Mouse (Mus musculus) liver, postnatal 0 days (tissue): ENCODE data around the gene Scube3. TPM values are rescaled to one million over a fixed set of nuclear protein-coding genes. Genes with fewer than 3 reads are reported as not detected.

ENCODE experiments used
- ATAC-seq: fragments of 200-750 bp; cut with Nextera tagmentation; 2 replicates; pipeline ENCODE4 v1.8.0; 2017; ENCODE audit warnings: mild to moderate bottlenecking, moderate library complexity
- DNase-seq: peaks from one replicate; pipeline ENCODE4 v3.0.0-alpha.2; 2016
- H3K27ac ChIP-seq: fragments of 300-500 bp; sonication (generic); 2 replicates; pipeline ENCODE4 v1.5.1; 2014; ENCODE audit warnings: antibody characterized with exemption, moderate library complexity, mild to moderate bottlenecking, low read depth
- H3K27me3 ChIP-seq: fragments of 300-500 bp; sonication (generic); 2 replicates; pipeline ENCODE4 v1.6.1; 2014; ENCODE audit warnings: low read length, control low read depth, mixed read lengths; ENCODE audit not compliant: insufficient read depth
- H3K36me3 ChIP-seq: fragments of 300-500 bp; sonication (generic); replicated peaks from 2 replicates; pipeline ENCODE4 v1.6.1; 2014; ENCODE audit warnings: mild to moderate bottlenecking, control low read depth, low read length, moderate library complexity, mixed read lengths; ENCODE audit not compliant: insufficient read depth
- H3K4me1 ChIP-seq: fragments of 300-500 bp; sonication (generic); 2 replicates; pipeline ENCODE4 v1.6.1; 2014; ENCODE audit warnings: antibody characterized with exemption, mild to moderate bottlenecking, control low read depth; ENCODE audit not compliant: insufficient read depth
- H3K4me2 ChIP-seq: fragments of 300-500 bp; sonication (generic); 2 replicates; pipeline ENCODE4 v1.6.1; 2014; ENCODE audit warnings: low read depth, mild to moderate bottlenecking, low read length, moderate library complexity, mixed read lengths
- H3K4me3 ChIP-seq: fragments of 300-500 bp; sonication (generic); 2 replicates; pipeline ENCODE4 v1.5.1; 2014; ENCODE audit warnings: low read depth, low read length
- H3K9ac ChIP-seq: fragments of 300-500 bp; sonication (generic); replicated peaks from 2 replicates; pipeline ENCODE4 v1.6.1; 2014; ENCODE audit warnings: mild to moderate bottlenecking, moderate library complexity
- H3K9me3 ChIP-seq: fragments of 300-500 bp; sonication (generic); 2 replicates; pipeline ENCODE4 v1.6.1; 2016; ENCODE audit warnings: mild to moderate bottlenecking, control low read depth, low read length, mixed read lengths
- CTCF ChIP-seq: sonication (generic); IDR thresholded peaks from 2 replicates; pipeline ENCODE4 v1.5.1; 2016; ENCODE audit warnings: antibody characterized with exemption, low read depth
- EP300 ChIP-seq: IDR thresholded peaks from 2 replicates; pipeline ENCODE4 v1.6.1; 2016; ENCODE audit warnings: antibody characterized with exemption, low read depth, mild to moderate bottlenecking
- WGBS: fragments of 180-500 bp; shearing (Covaris S2); extraction: QIAGEN DNeasy Blood & Tissue Kit; methylation state at CpG from one replicate; pipeline ENCODE4 v1.1.7; 2014; ENCODE audit not compliant: insufficient replicate concordance; 5-methylcytosine and 5-hydroxymethylcytosine counted together
- polyA plus RNA-seq: library from polyadenylated mRNA; unstranded; fragments of >200 nt; fragmentation: Nextera tagmentation; extraction: Ambion mirVana; gene quantifications from 2 replicates; pipeline ENCODE4 v1.2.1, GENCODE M21; 2015

Gene Scube3
- polyA plus RNA-seq, 1 experiment from 2014 or later: 0.06 TPM

- Histone ChIP-seq H3K4me1 (peaks cover 5% of the 10 kb centered on the region; the same call in 1 of the 2 replicates), H3K9me3 (no peaks in the 10 kb centered on the region), H3K27me3 (no peaks in the 10 kb centered on the region), H3K4me3 (no peak overlapping the region), H3K4me2 (peak overlapping the region; percentile 72), H3K9ac (peak overlapping the region; percentile 72), H3K27ac (peak overlapping the region; percentile 93), H3K36me3 (peaks cover 4% of the 10 kb centered on the region; the same call in 1 of the 2 replicates)
- peak; percentile 5; the same call in 1 of the 2 replicates for ATAC-seq
- TF ChIP-seq EP300: no peak
- no peak for TF ChIP-seq CTCF
- WGBS: 41% methylated on average over 8 of the region's 8 CpGs
- no peak for DNase-seq
These were observed 65.2 kb downstream of the Scube3 start for GRCm38 (mm10) chr17:28207092-28207491.

- Histone ChIP-seq H3K9me3 (no peaks in the 10 kb centered on the region), H3K4me2 (peak within 1 kb of the TSS; percentile 72), H3K4me1 (peaks cover 5% of the 10 kb centered on the region; the same call in 1 of the 2 replicates), H3K4me3 (peak within 1 kb of the TSS; percentile 57), H3K9ac (peak within 1 kb of the TSS; percentile 72), H3K27ac (peak within 1 kb of the TSS; percentile 93), H3K36me3 (peaks cover 3% of the 10 kb centered on the region; the same call in 1 of the 2 replicates), H3K27me3 (no peaks in the 10 kb centered on the region)
- peak; percentile 81 for DNase-seq
- WGBS: 8% methylated on average over 26 of the region's 26 CpGs
- peak; percentile 83 for ATAC-seq
- TF ChIP-seq CTCF (peak; percentile 70), EP300 (no peak)
These were observed 65.8 kb downstream of the Scube3 start, which contains the start of gene Def6 for GRCm38 (mm10) chr17:28207591-28208313. Gene Def6, plus strand, starts transcription at chr17:28207778.

DNA sequence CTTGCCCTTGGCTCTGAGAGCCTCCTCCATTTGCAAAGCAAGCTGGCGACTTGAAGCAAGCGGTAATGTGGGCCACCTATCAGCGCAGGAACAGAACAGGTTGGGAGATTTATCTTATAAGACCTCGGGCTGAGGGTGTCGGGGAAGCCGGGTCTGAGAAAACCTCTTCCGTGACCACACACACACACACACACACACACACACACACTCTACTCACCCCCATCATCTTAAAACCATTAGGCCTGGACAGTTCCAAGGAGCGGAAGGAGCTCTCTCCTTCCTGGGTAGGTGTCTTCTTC lies 66.3 kb downstream of the Scube3 start:
- TF ChIP-seq CTCF (no peak), EP300 (no peak)
- Histone ChIP-seq H3K4me3 (peak overlapping the region; percentile 57), H3K4me1 (peaks cover 5% of the 10 kb centered on the region; the same call in 1 of the 2 replicates), H3K27ac (peak overlapping the region; percentile 93), H3K9ac (peak overlapping the region; percentile 72), H3K9me3 (no peaks in the 10 kb centered on the region), H3K27me3 (no peaks in the 10 kb centered on the region), H3K4me2 (peak overlapping the region; percentile 72), H3K36me3 (no peaks in the 10 kb centered on the region)
- 33% methylated on average over 8 of the region's 8 CpGs for WGBS
- no peak for DNase-seq
- no peak for ATAC-seq

- no peak for DNase-seq
- Histone ChIP-seq H3K27ac (peak overlapping the region; percentile 93), H3K9ac (0 out of 2 replicates have a peak overlapping the region, but pooled peaks have one; percentile 26), H3K4me3 (peak overlapping the region; percentile 57), H3K4me2 (peak overlapping the region; percentile 72), H3K9me3 (no peaks in the 10 kb centered on the region), H3K4me1 (peaks cover 5% of the 10 kb centered on the region; the same call in 1 of the 2 replicates), H3K27me3 (no peaks in the 10 kb centered on the region), H3K36me3 (no peaks in the 10 kb centered on the region)
- WGBS: 35% methylated on average over 4 of the region's 4 CpGs
- ATAC-seq: no peak
- no peak for TF ChIP-seq EP300
- TF ChIP-seq CTCF: 0 out of 2 replicates have a peak, but pooled peaks have one; percentile 3
These were observed 67.6 kb downstream of the Scube3 start for GRCm38 (mm10) chr17:28209457-28210110.

GRCm38 (mm10) chr17:28211921-28212341 lies 70.0 kb downstream of the Scube3 start:
- Histone ChIP-seq H3K27ac (no peak overlapping the region), H3K4me2 (peak overlapping the region; percentile 13; the same call in 1 of the 2 replicates), H3K9ac (0 out of 2 replicates have a peak overlapping the region, but pooled peaks have one; percentile 7), H3K36me3 (no peaks in the 10 kb centered on the region), H3K4me3 (no peak overlapping the region), H3K9me3 (no peaks in the 10 kb centered on the region), H3K4me1 (peaks cover 3% of the 10 kb centered on the region; the same call in 1 of the 2 replicates), H3K27me3 (no peaks in the 10 kb centered on the region)
- ATAC-seq: no peak
- no peak for TF ChIP-seq EP300
- TF ChIP-seq CTCF: no peak
- whole genome bisulfite sequencing: 36% methylated on average over 6 of the region's 6 CpGs
- DNase-seq: no peak

- TF ChIP-seq EP300: no peak
- no peak for TF ChIP-seq CTCF
- ATAC-seq (no peak), DNase-seq (no peak)
- Histone ChIP-seq H3K9ac (no peak overlapping the region), H3K36me3 (no peaks in the 10 kb centered on the region), H3K4me3 (no peak overlapping the region), H3K4me2 (no peak overlapping the region), H3K27me3 (0 out of 2 replicates have a peak, but pooled peaks cover 1% of the 10 kb centered on the region), H3K9me3 (no peaks in the 10 kb centered on the region), H3K4me1 (peaks cover 6% of the 10 kb centered on the region; the same call in 1 of the 2 replicates), H3K27ac (no peak overlapping the region)
- 58% methylated on average over 9 of the region's 9 CpGs for WGBS
These were observed 70.5 kb downstream of the Scube3 start for GRCm38 (mm10) chr17:28212391-28212790.
